Mouse (Mus musculus): ENCODE data around the gene Klhl9.
A peak's percentile ranks its signal among the peaks of the same experiment; 100 is the strongest.
"Not testable (repeated sequence)": the region's sequence is repeated elsewhere in the genome, so short reads cannot be mapped to it uniquely, and the experiment has no call there.

Klhl9 gene

DNA sequence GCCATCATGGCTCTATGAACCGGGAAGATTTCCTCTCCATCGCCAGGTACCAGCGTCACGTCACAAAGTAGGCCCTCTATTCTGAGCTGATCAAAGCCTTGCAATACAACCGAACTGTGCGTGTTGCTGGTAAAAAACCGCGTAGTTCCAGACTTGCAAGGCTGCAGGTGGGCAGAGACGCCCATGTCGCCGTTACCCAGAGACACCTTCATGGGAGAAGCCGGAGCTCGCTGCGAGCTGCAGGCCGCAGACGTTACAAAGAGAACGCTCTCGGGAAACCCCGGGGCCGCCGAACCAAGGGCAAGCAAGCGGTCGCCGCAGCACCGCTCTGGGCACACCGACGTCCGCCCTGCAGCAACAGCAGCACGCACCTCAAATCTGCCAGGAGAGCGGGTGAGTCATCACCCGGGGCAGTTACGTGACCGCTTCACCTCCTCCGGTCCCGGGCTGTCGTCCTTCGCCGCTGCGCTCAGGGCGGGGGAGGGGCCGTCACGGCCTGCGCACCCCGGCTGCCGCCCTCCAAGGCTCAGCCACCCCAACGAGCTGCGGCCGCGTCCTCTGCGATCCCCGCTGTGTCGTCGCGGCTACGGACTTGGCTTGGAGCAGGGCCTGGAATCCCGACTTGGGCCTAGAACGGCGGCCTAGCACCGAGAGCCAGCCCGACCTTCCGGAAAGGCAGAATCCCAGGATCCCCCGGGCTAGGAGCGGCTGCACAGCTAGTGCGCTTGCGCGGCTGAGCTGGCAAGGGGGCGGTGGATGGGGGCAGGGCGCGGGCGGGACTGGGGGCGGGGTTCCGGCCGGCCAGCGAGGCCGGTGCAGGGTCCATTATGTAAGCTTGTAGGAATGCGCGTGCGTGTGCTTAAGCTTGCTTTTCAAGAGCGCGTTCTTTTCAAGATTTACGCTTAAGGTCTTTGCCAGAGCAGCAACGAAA is at the start of gene Klhl9, which contains the start of gene Gm26566:
TSS of gene Klhl9 (minus strand) at position 675 of the 931 bp plus-strand sequence.
TSS of gene Gm26566 (plus strand) at position 15 of the 931 bp plus-strand sequence.
- peak; percentile 84 to 88 for DNase-seq (ENCODE audit: low spot score in 2 of 2)

GRCm38 (mm10) chr4:88763384-88764018 is 41.2 kb upstream of the Klhl9 start:
- peak; percentile 22 to 25 for DNase-seq (ENCODE audit: low spot score in 2 of 2)

GRCm38 (mm10) chr4:88762341-88762740 is 40.1 kb upstream of the Klhl9 start:
- DNase-seq (ENCODE audit: low spot score in 2 of 2), result not testable (repeated sequence)

DNA sequence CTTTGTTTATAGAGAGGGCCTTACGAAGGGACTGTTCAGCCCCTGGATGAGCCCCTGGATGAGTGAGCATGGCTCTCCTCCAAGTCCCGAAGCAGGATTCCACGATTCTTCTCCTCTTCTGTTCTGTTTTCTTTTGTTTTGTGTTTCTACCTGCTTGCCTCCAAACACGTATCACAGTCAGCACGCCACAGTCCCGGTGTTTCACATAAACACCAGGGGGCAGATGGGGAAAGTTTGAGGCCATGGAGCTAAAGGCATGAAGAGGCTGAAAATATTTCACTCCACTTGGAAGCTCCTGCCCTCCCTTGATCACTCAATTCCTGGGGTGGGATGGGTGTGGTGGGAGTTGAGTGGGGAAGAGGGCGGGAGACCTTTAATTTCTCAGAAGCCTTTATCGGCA is 39.5 kb upstream of the Klhl9 start:
- DNase-seq (ENCODE audit: low spot score in 2 of 2), result peak; percentile 59 to 61

DNA sequence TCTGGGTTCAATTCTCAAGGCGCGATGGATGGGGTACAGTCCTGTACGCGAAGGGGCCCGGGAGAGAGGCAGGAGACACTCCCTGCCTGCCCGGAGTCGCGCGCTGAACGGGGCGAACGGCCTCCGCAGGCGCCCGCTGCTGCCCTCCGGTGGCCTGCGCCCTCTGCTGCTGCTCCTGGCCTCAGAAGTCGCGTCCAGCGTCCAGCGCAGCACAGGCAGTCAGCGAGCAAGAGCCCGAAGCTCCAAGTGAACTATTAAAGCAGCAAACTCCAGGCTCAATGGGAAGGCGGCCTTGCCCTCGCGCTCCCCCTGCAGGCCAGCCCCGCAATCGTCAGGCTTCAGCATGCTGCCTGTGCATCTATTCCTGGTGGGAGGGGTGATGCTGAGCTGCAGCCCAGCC is 38.2 kb upstream of the Klhl9 start:
- DNase-seq (ENCODE audit: low spot score in 2 of 2), result peak; percentile 31 to 43

- peak in 1 of 2 experiments; percentile 35 for DNase-seq (ENCODE audit: low spot score in 2 of 2)
Observed at GRCm38 (mm10) chr4:88759610-88760268, 37.5 kb upstream of the Klhl9 start, which contains the start of gene Gm13283. Gene Gm13283 (plus strand): TSS chr4:88760119.

GRCm38 (mm10) chr4:88758751-88759150 is 36.5 kb upstream of the Klhl9 start:
- peak in 1 of 2 experiments; percentile 19 for DNase-seq (ENCODE audit: low spot score in 2 of 2)

DNA sequence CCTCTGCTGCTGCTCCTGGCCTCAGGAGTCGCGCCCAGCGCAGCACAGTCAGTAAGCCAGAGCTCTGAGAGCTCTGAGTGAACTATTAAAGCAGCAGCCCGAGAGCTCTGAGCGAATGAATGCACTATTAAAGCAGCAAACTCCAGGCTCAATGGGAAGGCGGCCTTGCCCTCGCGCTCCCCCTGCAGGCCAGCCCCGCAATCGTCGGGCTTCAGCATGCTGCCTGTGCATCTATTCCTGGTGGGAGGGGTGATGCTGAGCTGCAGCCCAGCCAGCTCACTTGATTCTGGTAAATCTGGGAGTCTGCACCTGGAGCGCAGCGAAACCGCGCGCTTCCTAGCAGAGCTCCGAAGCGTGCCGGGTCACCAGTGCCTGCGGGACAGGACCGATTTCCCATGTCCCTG is 35.4 kb upstream of the Klhl9 start:
- DNase-seq (ENCODE audit: low spot score in 2 of 2), result peak; percentile 96

DNA sequence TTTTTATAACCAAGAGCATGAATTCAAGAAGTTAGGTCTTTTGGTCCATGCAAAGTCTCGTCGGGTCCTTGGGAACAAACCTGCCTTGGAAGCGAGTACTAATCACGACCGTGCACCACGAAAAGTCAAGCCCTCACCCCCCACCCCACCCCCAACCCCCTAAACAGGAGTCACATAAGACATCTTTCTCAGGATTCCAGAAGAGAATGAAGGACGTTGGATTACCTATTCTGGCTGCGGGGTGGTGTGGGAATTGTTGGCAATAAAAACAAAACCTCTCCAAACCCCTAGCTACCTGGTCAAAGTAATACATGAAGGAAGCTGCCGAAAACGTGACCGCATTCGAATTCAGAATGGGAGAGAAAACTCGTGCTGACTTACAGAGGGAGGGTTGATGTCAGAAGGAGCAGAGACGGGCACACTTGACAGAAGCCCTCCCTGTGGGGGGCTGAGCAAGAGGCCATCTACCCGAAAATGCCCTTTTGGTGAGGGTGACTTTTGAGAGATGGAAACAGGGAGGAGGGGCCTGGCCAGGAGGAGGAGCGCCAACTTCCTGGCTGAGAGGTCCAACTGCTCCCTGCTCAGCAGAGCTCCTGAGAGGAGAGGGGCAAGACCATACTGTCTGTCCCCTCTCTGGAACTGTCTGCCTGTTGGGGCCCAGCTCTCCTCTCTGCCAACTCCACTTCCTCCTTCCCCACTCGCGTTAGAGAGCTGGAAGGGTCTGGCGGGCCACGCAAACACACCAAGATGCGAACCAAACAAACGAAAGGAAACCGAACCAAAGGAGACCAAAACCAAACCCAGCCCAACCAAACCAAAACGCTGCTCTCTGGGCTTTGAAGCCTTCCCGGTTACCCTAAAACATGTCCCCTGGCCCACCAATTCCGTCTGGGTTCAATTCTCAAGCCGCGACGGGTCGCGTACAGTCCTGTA is 34.6 kb upstream of the Klhl9 start:
- peak in 1 of 2 experiments; percentile 9 for DNase-seq (ENCODE audit: low spot score in 2 of 2)

GRCm38 (mm10) chr4:88754818-88755340 is 32.6 kb upstream of the Klhl9 start, which contains the start of gene Gm13271:
Gene Gm13271 (plus strand): TSS chr4:88754868.
- peak; percentile 71 to 75 for DNase-seq (ENCODE audit: low spot score in 2 of 2)

DNA sequence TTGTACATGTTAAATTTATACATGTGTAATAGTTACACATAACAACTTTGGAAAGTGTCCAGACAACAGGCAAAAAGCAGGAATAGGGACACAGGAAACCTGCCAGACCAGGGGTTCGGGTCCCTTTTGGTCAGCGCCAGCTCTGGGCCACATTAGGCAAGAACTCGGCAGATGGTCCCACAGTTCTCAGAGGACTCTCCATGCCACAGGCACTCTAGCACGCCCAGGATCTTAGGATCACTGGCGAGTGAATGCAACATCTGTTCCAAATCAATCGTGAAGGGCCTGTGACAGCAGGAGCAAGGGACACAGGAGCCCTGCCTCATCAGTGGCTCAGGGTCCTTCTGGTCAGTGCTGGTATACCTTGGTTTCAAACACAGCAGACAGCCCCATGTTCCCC is 27.7 kb upstream of the Klhl9 start:
- no peak for DNase-seq (ENCODE audit: low spot score in 2 of 2)

DNA sequence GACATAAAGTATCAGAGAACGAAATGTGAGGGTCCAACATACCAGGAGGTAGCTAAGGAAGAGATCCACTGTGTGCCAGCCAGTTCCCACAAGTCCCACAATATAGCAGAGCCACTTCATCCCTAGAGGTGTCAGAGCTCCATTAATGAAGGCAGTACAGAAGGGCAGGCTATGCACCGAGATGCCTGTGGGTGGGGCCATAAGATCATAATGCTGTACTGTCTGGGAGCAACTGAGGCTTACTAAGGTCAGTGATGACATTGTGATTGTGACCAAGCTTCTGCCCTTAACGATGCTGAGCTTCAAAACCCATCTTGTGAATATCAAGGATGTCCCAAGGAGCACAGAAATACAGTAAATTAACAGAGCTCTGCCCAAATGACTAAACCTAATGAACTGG is 21.9 kb upstream of the Klhl9 start:
- no peak for DNase-seq (ENCODE audit: low spot score in 2 of 2)

DNA sequence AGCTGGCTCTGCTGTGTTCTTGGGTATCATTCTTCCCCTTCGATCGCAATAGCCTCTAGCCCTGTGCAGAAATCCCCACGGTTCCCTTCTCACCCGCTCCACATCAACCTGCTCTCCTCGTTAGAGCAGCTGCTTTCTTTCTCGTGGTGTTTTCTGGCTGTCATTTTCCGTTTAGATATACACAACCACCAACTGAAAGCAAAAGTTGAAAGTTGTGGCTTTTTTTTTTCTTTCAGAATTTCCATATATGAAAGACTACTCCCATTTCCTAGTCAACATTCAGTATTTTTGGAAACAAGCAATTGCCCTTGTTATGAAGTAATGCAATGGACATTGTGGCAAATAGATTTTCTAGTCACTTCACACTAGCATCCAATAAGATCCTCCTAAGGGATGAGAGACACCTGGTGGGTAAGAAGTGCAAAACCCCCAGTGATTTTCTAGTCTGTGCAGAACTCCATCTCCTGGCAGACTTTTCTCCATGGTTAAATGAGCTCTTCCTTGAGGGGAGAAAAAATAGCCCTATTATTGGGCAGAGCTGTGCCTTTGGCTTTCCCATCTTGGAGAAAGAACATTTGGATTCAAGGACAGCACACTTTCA is 20.6 kb upstream of the Klhl9 start:
- DNase-seq (ENCODE audit: low spot score in 2 of 2), result no peak

- no peak for DNase-seq (ENCODE audit: low spot score in 2 of 2)
Observed at GRCm38 (mm10) chr4:88741426-88741825, 19.2 kb upstream of the Klhl9 start.

DNA sequence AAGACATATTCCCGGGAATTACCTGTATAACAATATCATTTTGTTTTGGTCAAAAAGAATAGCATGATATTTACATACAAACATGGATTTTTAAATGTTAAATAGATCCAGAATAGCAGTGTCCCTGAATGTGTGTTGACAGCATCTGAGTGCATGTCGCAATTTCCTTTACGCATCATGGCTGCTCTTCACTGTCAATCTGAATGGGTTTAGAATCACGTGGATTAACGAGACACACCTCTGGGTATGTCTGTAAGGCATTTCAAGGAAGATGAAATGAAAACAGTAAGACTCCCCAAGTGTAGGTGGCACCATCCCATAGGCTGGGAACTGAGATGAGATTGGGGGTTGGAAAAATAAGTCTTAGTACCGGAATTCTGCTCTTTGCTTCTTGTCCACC is 16.8 kb upstream of the Klhl9 start:
- no peak for DNase-seq (ENCODE audit: low spot score in 2 of 2)

- DNase-seq (ENCODE audit: low spot score in 2 of 2), result peak in 1 of 2 experiments; percentile 53
Observed at GRCm38 (mm10) chr4:88738480-88738879, 16.2 kb upstream of the Klhl9 start.

DNA sequence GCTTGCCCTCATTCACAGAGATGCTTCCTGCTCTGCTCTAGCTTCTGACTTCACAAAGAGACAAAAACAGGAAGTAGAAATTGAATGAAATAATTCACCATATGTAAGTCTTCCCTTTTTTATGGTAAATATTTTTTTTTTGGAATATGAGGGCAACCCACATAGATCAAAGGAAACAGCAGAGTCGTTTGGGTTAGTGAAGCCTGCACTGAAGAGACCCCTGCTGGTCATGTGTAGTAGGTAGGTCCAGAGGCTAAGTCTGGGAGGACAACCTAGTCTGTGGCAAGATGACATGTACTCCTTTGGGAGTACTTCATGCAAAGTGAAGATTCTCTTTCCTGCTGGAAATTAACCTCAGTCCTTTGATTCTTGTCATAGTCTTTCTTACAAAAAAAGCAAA is 5.1 kb upstream of the Klhl9 start:
- DNase-seq (ENCODE audit: low spot score in 2 of 2), result no peak

DNA sequence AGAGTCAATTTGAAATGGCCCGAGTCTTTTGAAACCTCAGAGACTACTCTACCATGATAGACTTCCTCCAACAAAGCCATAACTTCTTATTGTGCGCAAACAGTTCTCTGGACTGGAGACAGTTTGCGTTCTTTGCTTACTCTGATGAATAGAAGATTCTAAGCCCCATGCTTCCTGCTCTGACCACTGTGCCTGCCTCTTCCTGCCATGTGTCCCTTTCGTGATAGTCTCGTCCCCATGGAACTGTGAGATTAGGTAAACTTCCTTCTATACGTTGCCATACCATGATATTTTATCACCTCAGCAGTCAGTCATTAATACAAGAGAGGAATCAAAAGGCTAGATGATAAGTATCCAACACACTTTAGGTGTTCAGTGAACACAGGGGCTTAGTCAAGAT is 4.5 kb upstream of the Klhl9 start:
- no peak for DNase-seq (ENCODE audit: low spot score in 2 of 2)

DNA sequence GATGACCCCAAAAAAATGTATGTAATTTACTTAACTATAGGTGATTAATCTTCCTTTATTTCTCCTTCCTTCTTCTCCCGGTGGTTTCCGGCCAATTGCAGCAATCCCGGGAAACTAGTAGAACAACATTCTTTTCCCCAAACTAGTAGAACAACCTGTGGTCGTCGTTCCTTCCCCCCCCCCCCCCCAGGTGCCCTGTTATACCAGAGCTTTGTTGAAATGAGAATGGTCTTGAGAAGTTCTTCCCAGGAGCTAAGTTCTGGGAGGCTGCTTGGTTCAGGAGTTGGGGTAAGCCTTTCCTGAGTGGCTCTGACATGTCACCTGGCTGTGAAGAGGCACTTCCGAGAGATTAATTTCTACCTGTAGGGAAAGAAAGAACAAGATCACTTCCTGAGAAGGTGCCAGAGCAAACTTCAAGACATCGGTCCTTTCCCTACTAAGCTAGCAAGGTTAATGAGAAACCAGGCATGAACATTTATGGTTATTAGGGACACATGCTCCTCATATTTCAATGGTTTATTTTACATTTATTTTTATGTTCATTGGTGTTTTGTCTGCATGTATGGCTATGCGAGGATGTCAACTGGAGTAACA is 1.3 kb upstream of the Klhl9 start:
- no peak for DNase-seq (ENCODE audit: low spot score in 2 of 2)

DNA sequence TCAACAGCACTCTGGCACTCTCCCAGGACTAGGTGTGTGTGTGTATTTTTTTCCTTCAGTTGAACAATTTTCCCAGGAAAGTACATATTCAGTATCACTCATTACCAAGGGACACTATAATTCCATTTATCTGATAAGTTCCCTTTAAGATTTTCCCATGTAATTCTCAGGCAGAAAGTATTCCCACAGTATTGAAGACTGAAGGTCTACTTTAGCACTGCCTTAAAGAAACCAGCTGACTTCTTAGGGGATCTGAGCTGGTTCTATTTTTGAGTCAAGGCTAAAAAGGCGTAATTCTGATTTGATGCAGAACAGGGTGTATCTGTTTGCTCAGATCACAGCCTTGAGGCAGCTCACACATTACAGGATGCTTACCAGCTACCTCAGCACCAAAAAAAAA is 3.5 kb downstream of the Klhl9 start:
- DNase-seq (ENCODE audit: low spot score in 2 of 2), result no peak
